Mouse (Mus musculus) kidney, postnatal 0 days (tissue): ENCODE data around the gene Mup8. TPM values are rescaled to one million over a fixed set of nuclear protein-coding genes. Genes with fewer than 3 reads are reported as not detected.
"Not testable (repeated sequence)": the region's sequence is repeated elsewhere in the genome, so short reads cannot be mapped to it uniquely, and the experiment has no call there.

Experiments used
- ATAC-seq: fragments of 200-750 bp; cut with Nextera tagmentation; replicated peaks from 2 replicates; pipeline ENCODE4 v1.8.0; 2017; ENCODE audit warnings: low read depth, moderate number of reproducible peaks, moderate TSS enrichment, moderate library complexity; ENCODE audit not compliant: low FRiP score
- DNase-seq: peaks from one replicate; pipeline ENCODE4 v3.0.0-alpha.2; 2016; ENCODE audit warnings: low spot score
- H3K27ac ChIP-seq: fragments of 300-500 bp; sonication (generic); 2 replicates; pipeline ENCODE4 v1.5.1; 2014; ENCODE audit warnings: mild to moderate bottlenecking
- H3K27me3 ChIP-seq: fragments of 300-500 bp; sonication (generic); 2 replicates; pipeline ENCODE4 v1.6.1; 2014; ENCODE audit warnings: low read length, mixed read lengths; ENCODE audit not compliant: insufficient read depth
- H3K36me3 ChIP-seq: fragments of 300-500 bp; sonication (generic); 2 replicates; pipeline ENCODE4 v1.6.1; 2014; ENCODE audit warnings: low read length, mixed read lengths; ENCODE audit not compliant: insufficient read depth
- H3K4me1 ChIP-seq: fragments of 300-500 bp; sonication (generic); replicated peaks from 2 replicates; pipeline ENCODE4 v1.6.1; 2014; ENCODE audit warnings: antibody characterized with exemption, low read length, mixed read lengths; ENCODE audit not compliant: insufficient read depth
- H3K4me2 ChIP-seq: fragments of 300-500 bp; sonication (generic); 2 replicates; pipeline ENCODE4 v1.6.1; 2014; ENCODE audit warnings: mild to moderate bottlenecking, low read length, moderate library complexity, mixed read lengths
- H3K4me3 ChIP-seq: fragments of 300-500 bp; sonication (generic); replicated peaks from 2 replicates; pipeline ENCODE4 v1.5.1; 2014; ENCODE audit warnings: low read depth, low read length
- H3K9ac ChIP-seq: fragments of 300-500 bp; sonication (generic); 2 replicates; pipeline ENCODE4 v1.6.1; 2014; ENCODE audit warnings: low read depth, low read length
- H3K9me3 ChIP-seq: fragments of 300-500 bp; sonication (generic); replicated peaks from 2 replicates; pipeline ENCODE4 v1.6.1; 2016; ENCODE audit warnings: low read length, inconsistent platforms, mixed read lengths
- WGBS: fragments of 180-500 bp; shearing (Covaris S2); extraction: QIAGEN DNeasy Blood & Tissue Kit; methylation state at CpG from one replicate; pipeline ENCODE4 v1.1.7; 2014; 5-methylcytosine and 5-hydroxymethylcytosine counted together
- polyA plus RNA-seq: library from polyadenylated mRNA; unstranded; fragments of >200 nt; fragmentation: Nextera tagmentation; extraction: Ambion mirVana; gene quantifications from 2 replicates; pipeline ENCODE4 v1.2.1, GENCODE M21; 2015

The Mup8 gene
- polyA plus RNA-seq, result not detected in 2 replicates

DNA sequence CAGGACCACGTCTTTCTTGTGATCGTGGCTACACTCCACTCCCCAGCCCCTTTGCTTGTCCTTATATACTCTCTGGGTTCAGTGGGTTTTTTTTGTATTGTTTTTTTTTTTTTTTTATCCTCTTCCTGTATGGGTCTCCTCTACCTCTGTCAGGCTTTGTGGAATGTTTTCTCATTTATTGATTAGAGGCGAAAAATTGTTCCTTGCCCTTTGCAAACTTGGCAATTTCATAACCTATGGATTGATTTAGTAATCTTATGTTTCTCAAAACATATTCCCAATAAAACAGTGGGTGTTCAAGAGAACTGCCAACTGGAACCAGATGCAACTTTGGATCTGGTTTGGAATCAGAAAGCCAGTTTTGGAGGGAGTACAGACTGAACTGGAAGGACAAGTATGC is at the start of gene Mup8:
Gene Mup8, minus strand, starts transcription at position 101 of the 400 bp plus-strand sequence.
- not testable (repeated sequence) for H3K4me3 ChIP-seq, ATAC-seq, H3K4me2 ChIP-seq, H3K4me1 ChIP-seq, H3K36me3 ChIP-seq, H3K9ac ChIP-seq, H3K27ac ChIP-seq, DNase-seq, H3K27me3 ChIP-seq, H3K9me3 ChIP-seq
- WGBS, result 77% methylated on average over 2 of the region's 3 CpGs

DNA sequence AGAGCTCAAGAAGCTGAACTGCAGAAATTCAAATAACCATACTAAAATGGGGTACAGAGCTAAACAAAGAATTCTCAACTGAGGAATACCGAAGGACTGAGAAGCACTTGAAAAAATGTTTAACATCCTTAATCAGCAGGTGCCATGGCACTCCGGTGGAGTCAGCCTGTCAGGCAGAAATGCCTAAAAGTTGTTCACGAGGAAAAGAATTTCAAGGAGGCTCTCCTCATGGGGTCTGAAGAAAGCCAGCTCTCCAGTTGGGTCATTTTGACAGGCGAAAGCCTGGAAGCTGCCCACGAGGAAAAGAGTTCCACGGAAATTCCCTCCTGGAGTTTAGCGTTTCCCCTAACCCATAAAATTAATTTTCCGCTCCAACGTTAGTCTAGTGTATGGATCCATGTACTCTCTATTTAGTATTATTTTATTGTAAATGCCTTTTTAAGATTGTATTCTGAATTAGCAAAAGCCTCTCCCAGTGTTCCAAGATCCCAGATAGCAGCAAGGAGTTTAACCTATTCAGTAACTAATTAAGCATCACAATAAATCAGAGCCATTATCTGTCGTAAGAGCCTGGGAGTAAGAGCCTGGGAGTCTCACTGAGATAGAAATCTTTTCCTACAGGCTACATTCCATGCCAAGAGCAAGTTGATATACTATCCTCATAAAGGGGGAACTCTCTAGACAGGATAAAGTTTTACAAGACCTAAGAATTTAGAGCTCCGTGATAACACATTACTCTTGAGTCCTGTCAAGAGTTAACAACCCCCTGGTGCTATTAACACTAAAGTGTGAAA is 43.8 kb upstream of the Mup8 start:
- not testable (repeated sequence) for H3K27me3 ChIP-seq, H3K4me1 ChIP-seq, H3K9me3 ChIP-seq, H3K27ac ChIP-seq, H3K4me2 ChIP-seq, H3K4me3 ChIP-seq, H3K36me3 ChIP-seq, H3K9ac ChIP-seq
- 51% methylated on average over 11 of the region's 11 CpGs for WGBS
- DNase-seq, result peak; percentile 10
- ATAC-seq, result peak; percentile 76; the same call in 1 of the 2 replicates

DNA sequence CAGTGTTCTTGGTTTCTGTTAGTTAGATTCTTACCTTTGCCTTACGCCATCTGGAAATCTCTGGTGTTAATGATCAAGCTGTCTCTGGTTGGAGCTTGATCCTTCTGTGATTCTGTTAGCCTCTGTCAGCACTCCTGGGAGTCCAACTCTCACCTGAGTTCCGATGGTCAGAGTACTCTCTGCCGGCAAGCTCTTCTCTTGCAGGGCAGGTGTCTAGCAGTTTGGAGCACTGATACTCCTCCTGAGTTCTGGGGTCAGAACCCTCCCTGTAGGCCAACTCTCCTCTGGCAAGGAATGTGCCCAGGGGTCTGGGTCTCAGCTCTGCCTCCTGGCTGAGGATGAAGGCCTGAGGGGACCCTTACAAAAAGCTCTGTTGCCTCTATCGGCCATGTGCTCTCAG is 40.3 kb upstream of the Mup8 start:
- ATAC-seq, H3K27ac ChIP-seq, DNase-seq, H3K4me2 ChIP-seq, H3K9ac ChIP-seq, H3K9me3 ChIP-seq, H3K4me1 ChIP-seq, H3K4me3 ChIP-seq, H3K36me3 ChIP-seq, H3K27me3 ChIP-seq: not testable (repeated sequence)
- 97% methylated on average over 3 of the region's 4 CpGs for WGBS

Other genes starting within 250 kb of the Mup8 start
- not detected in 2 replicates for gene Mup7, start 152.1 kb downstream of the Mup8 start, polyA plus RNA-seq
- gene Mup2, start 68.3 kb downstream of the Mup8 start, polyA plus RNA-seq, result not detected in 2 replicates
- gene Mup9, start 199.4 kb upstream of the Mup8 start, polyA plus RNA-seq, result not detected in 2 replicates